Mouse (Mus musculus) retina, embryonic 14.5 days (tissue): Measurements from ENCODE around the gene Atp8a1.
A peak's percentile ranks its signal among the peaks of the same experiment; 100 is the strongest.

ENCODE experiments used
- DNase-seq: peaks from one replicate; pipeline ENCODE4 v3.0.0-alpha.2; 2015; ENCODE audit warnings: low spot score

Atp8a1 gene

GRCm38 (mm10) chr5:67847253-67848165 lies at the start of gene Atp8a1:
Gene Atp8a1 (minus strand): TSS chr5:67847434.
- DNase-seq: peak; percentile 99

DNA sequence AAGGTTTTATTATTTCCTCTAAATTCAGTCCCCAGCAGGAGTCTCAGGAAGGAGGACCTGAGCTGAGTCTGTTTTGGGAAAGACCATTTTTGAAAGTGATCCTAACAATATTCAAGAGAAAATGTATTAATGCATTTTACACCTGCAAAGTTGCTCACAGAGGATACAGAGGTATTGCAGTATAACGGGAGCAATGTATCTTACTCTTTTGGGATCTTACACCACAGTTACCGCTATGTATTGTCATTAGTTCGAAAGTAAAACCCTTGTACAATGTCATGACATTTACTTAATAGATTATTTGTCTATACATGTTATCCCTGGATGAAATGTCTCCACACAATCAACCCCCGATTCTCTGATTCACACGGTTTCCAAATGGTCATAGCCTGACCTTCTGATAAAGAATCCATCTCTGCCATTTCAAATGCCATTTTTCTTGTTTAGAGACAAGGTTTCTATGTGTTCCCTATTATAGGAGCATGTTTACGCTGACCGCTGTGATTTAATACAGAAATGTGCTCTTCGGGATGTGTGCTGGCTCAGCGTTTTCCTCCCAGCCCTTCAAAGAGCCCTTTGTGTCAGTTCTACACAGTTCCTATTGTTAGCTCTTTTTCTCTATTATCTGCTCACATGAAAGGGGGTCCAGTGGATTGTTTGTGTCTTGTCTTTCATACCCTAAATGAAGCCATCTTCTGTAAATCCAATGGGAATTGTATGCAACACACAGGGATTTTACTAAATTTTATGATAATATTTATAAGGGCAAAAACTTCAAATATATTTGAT lies 37.4 kb upstream of the Atp8a1 start:
- peak; percentile 29 for DNase-seq

- no peak for DNase-seq
These were observed 36.4 kb upstream of the Atp8a1 start for GRCm38 (mm10) chr5:67883564-67884171.

GRCm38 (mm10) chr5:67871414-67871813 lies 24.2 kb upstream of the Atp8a1 start:
- DNase-seq: no peak

- no peak for DNase-seq
These were observed 19.0 kb upstream of the Atp8a1 start for GRCm38 (mm10) chr5:67866221-67866620.

GRCm38 (mm10) chr5:67865670-67866069 lies 18.4 kb upstream of the Atp8a1 start:
- DNase-seq: no peak

- DNase-seq: no peak
These were observed 17.4 kb upstream of the Atp8a1 start for GRCm38 (mm10) chr5:67864508-67865060.

- no peak for DNase-seq
These were observed 16.7 kb upstream of the Atp8a1 start for GRCm38 (mm10) chr5:67863950-67864391.

GRCm38 (mm10) chr5:67854963-67855606 lies 7.9 kb upstream of the Atp8a1 start:
- no peak for DNase-seq

- DNase-seq: no peak
These were observed 5.6 kb upstream of the Atp8a1 start for GRCm38 (mm10) chr5:67852860-67853259.

GRCm38 (mm10) chr5:67849411-67849810 lies 2.2 kb upstream of the Atp8a1 start:
- DNase-seq: no peak

DNA sequence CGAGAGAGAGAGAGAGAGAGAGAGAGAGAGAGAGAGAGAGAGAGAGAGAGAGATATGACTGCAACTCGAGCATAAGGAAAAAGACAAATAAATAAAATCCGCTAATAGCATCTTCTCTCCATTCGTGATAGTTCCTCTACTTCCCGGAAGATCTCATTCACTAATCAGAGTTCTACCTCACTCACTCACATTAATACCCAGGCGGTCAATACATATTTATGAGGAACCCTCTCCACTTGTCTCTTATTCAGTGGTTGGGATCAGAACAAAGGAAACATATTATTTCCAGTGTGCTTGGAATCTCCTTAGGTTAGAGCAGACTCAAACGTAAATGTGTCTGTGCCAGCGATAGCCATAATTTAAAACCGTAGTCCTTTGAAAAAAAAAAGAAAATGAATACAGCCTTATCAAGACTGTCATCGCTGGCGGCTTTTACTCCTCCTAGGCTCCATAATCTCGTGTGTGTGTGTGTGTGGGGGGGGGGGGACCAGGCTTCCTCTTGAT lies 1.3 kb upstream of the Atp8a1 start:
- no peak for DNase-seq

DNA sequence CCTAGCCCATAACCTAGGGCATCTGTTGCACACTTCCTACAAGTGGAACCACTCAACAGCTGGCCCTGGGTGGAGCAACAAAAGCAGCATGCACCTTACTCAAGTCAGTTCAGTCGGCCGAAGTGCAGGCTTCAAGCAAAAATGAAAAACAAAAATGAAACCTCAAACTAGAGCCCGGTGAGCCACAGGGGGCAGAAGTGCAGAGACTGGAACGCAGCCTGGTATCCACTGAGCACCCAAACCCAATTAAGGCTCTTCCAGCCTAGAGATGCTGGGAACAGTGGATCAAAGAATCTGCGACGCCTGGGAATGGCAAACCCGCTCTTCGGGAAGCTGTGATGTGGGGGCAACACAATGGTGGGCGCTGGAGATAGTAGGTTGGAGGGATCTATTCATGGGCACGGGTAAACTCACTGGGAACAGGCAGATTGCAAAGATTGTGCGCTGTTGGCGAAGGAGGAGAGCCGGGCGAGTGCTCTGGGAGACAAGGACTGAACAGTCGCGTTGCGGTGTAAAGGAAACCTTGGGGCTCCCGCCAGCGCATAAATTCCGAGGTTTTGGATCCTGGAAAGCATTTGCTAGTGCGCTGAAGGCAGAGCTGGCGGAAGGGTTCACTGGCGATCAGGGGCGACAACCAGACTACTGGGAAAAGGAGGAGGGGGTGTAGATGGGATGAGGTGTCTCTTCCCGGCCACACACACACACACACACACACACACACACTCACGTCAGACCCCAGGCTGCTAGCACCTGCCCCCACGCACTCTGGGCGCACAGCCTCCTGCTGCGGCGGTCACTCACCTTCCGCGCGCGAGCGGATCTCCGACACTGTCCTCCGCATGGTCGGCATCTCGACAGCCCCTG lies 641 bp downstream of the Atp8a1 start:
- DNase-seq: peak; percentile 47

DNA sequence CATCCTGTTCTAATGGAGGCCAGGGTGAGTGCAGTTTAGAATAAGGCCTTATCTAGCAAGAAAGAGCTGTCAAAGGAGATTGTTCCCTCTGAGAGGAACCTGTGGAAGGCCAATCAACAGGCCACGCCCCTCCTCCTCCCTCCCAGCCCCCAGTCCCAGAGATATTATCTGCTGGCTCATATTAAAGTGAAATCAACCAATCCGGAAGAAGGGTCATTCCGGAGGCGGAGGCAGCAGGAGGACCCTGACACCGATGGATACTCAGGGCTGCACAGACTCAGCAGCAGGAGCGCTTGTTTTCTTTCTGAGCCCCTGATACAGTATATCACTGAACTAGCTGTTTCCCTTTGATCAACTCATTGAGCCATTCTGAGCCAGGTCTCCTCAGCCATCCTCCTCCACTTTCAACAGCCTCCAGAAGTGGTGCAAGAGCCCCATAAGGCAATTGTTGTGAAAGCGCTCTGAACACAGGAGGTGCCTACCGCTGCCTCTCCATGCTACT lies 2.0 kb downstream of the Atp8a1 start:
- DNase-seq: peak; percentile 70

DNA sequence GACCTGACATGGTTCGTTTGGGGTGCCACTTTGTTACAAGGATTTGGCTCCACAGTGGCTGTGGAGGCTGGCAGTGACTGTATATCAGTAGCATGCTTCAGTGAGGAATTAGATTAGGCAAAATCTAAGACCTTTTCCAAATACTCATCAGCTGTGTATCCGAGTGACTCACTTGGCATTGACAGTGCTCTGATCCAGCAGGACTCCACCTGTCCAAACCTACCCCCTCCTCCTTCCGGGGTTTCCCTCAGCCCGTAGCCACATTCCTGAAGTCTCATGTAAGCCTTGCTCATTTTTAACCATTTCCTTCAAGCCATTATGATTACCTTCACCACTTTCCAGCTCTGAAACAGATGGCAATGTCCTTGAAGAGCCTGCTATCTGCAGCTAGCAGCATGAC lies 3.2 kb downstream of the Atp8a1 start:
- DNase-seq: no peak

DNA sequence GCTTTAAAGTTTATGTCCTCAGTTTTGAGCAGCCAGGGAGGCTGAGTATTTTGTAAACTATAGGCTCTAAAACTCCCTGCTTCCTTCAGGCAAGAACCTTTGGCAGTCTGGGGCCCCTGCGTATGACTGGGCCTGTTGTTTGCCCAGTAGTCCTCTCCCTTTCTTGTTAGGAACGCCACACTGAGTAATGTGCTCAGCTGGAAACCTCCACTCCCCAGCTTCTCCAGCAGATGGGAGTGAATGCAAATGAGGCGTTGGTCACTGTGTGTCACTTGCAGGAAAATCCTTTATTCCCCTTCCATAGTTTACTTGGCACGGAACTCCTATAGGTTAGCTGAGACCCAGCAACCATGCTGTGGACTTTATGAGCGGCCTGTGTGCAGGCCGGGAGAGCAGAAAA lies 4.9 kb downstream of the Atp8a1 start:
- peak; percentile 58 for DNase-seq

- no peak for DNase-seq
These were observed 13.4 kb downstream of the Atp8a1 start for GRCm38 (mm10) chr5:67833841-67834240.

DNA sequence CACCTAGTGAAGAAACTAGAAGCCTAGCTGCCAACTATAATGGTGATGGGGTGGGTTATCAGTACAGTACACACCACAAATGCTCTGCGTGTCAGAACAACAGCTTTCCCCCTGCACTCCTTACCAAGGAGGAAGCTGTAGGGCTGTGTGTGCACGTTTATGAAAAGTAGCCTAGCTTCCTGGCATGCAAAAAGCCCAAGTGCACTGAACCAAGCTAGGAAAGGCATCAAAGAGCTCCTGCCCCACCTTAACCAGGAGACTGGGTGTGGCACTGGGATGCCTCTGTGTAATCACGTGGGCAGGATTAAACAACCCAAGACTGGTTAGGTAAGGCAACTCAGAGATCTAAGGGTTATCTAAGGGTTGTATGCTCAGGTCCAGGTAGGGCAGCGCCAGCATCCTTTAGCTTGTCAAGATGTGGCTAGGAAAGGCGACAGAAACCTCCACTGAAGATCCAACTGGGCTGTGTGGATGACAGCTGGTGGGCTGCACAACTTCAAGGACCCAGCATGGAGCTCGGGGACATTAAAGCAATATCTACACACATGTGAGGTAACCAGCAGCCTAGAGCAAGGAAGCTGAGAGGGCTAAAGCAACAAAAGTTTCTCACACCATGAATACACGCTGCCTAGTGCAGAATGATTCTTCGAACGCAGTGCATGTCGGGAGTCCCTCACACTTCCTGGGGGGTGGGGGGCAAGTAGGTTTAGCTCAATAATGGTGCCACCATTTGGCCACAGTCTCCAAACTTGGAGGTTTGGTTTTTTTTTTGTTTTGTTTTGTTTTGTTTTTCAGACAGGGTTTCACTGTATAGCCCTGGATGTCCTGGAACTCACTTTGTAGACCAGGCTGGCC lies 15.7 kb downstream of the Atp8a1 start:
- no peak for DNase-seq

- no peak for DNase-seq
These were observed 18.9 kb downstream of the Atp8a1 start for GRCm38 (mm10) chr5:67828356-67828755.
